Comparison of ENCODE assay signal across 18 mouse cellular contexts in the genomic region with DNA sequence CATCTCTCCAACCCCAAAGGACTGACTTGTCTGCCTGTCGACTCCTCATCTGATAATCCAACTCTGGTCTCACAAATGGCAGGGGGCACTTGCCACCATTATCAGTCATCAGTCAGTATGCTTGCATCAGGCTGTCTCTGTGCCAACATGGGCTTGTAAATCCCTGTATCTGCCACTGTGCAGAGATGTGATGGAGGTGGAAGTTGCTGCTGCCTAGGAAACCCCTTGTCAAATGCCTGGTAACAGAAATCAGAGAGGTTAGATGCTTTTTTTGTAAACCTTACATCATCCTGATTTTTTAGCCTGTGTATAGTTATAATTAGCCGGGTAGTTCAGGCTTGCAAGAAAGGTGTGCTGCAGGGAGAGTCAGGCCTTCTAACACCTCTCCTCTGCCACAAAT.
"Had no signal": no experiment of that assay in that cellular context is flagged by ENCODE, and none has a peak within 500 bp of the region (broad histone marks: within the 10 kb centered on the region; RNA-seq: fewer than 3 reads in every experiment).

No protein-coding gene starts in this region.

- H3K9me3 ChIP-seq: lung, embryonic 15.5 days; midbrain, embryonic 15.5 days; neural tube, embryonic 12.5 days had no signal

- H3K36me3 ChIP-seq: lung, embryonic 15.5 days; midbrain, embryonic 13.5 days; midbrain, embryonic 15.5 days; neural tube, embryonic 12.5 days had no signal

- H3K4me2 ChIP-seq: lung, embryonic 15.5 days; midbrain, embryonic 11.5 days; midbrain, embryonic 13.5 days; midbrain, embryonic 15.5 days; neural tube, embryonic 12.5 days had no signal

- H3K9ac ChIP-seq: lung, embryonic 15.5 days; midbrain, embryonic 13.5 days; midbrain, embryonic 15.5 days; neural tube, embryonic 12.5 days had no signal

- H3K27me3 ChIP-seq: lung, embryonic 15.5 days; megakaryocyte, embryonic 14.5 days; midbrain, embryonic 13.5 days; midbrain, embryonic 15.5 days; neural tube, embryonic 12.5 days had no signal

- H3K4me3 ChIP-seq: lung, embryonic 15.5 days; megakaryocyte, embryonic 14.5 days; midbrain, embryonic 13.5 days; midbrain, embryonic 15.5 days; neural tube, embryonic 12.5 days had no signal

- ATAC-seq: lung, postnatal 0 days; midbrain, embryonic 13.5 days; midbrain, embryonic 15.5 days had no signal

- H3K27ac ChIP-seq: lung, embryonic 15.5 days; macrophage; midbrain, embryonic 13.5 days; midbrain, embryonic 15.5 days; neural tube, embryonic 12.5 days had no signal

- DNase-seq: lung, adult 2 months; lung, postnatal 14 days; lung, postnatal 36 days; retina, postnatal 1 day; right cerebral cortex, postnatal 25 days; right cerebral cortex, postnatal 4 days; spleen, adult 18-20 months; thymus, adult 18-20 months; thymus, postnatal 14 days; thymus, postnatal 36 days had no signal

- H3K4me1 ChIP-seq: lung, embryonic 15.5 days; megakaryocyte, embryonic 14.5 days; midbrain, embryonic 13.5 days; midbrain, embryonic 15.5 days had no signal
